Mouse (Mus musculus): ENCODE data around the gene Epor. TPM values are rescaled to one million over a fixed set of nuclear protein-coding genes. Genes with fewer than 3 reads are reported as not detected.

The Epor gene
- polyA plus RNA-seq, 1 experiment = 9.2 TPM

- no peak for DNase-seq
- TF ChIP-seq POLR2A (IDR thresholded peaks at IDR 0.05; ENCODE audit: borderline replicate concordance, insufficient read depth, low read length) (no peak), CTCF (IDR thresholded peaks at IDR 0.05; ENCODE audit: borderline replicate concordance, insufficient read depth, low read depth, low read length) (no peak)
- no peak overlapping the region for H3K27ac ChIP-seq (ENCODE audit: insufficient read depth, low read length)
- H3K27me3 ChIP-seq (ENCODE audit: control insufficient read depth, insufficient read depth, low read length) = no peaks in the 10 kb centered on the region
- H3K4me3 ChIP-seq (replicated peaks; ENCODE audit: insufficient read depth, low read depth, low read length) = no peak overlapping the region
- WGBS = 85% methylated on average over 3 of the region's 3 CpGs
- H3K4me1 ChIP-seq (ENCODE audit: control insufficient read depth, insufficient read depth, low read length) = peaks cover 14% of the 10 kb centered on the region
These were observed 38.3 kb downstream of the Epor start for GRCm38 (mm10) chr9:21925034-21925433.

- WGBS = 49% methylated on average over 6 of the region's 6 CpGs
- H3K4me1 ChIP-seq (ENCODE audit: control insufficient read depth, insufficient read depth, low read length) = peaks cover 14% of the 10 kb centered on the region
- DNase-seq = peak; percentile 68 to 78
- H3K27me3 ChIP-seq (ENCODE audit: control insufficient read depth, insufficient read depth, low read length) = no peaks in the 10 kb centered on the region
- H3K4me3 ChIP-seq (replicated peaks; ENCODE audit: insufficient read depth, low read depth, low read length) = no peak overlapping the region
- no peak overlapping the region for H3K27ac ChIP-seq (ENCODE audit: insufficient read depth, low read length)
- TF ChIP-seq CTCF (IDR thresholded peaks at IDR 0.05; ENCODE audit: borderline replicate concordance, insufficient read depth, low read depth, low read length) (no peak), POLR2A (IDR thresholded peaks at IDR 0.05; ENCODE audit: borderline replicate concordance, insufficient read depth, low read length) (no peak)
These were observed 39.2 kb downstream of the Epor start for GRCm38 (mm10) chr9:21924099-21924493.

GRCm38 (mm10) chr9:21923490-21924098 lies 39.7 kb downstream of the Epor start:
- no peaks in the 10 kb centered on the region for H3K27me3 ChIP-seq (ENCODE audit: control insufficient read depth, insufficient read depth, low read length)
- H3K4me3 ChIP-seq (replicated peaks; ENCODE audit: insufficient read depth, low read depth, low read length) = no peak overlapping the region
- 78% methylated on average over 3 of the region's 3 CpGs for WGBS
- no peak overlapping the region for H3K27ac ChIP-seq (ENCODE audit: insufficient read depth, low read length)
- no peak for DNase-seq
- TF ChIP-seq CTCF (IDR thresholded peaks at IDR 0.05; ENCODE audit: borderline replicate concordance, insufficient read depth, low read depth, low read length) = no peak
- TF ChIP-seq POLR2A (IDR thresholded peaks at IDR 0.05; ENCODE audit: borderline replicate concordance, insufficient read depth, low read length) = no peak
- H3K4me1 ChIP-seq (ENCODE audit: control insufficient read depth, insufficient read depth, low read length) = peaks cover 14% of the 10 kb centered on the region

- DNase-seq = no peak
- TF ChIP-seq CTCF (IDR thresholded peaks at IDR 0.05; ENCODE audit: borderline replicate concordance, insufficient read depth, low read depth, low read length) (no peak), POLR2A (IDR thresholded peaks at IDR 0.05; ENCODE audit: borderline replicate concordance, insufficient read depth, low read length) (no peak)
- H3K4me1 ChIP-seq (ENCODE audit: control insufficient read depth, insufficient read depth, low read length) = peaks cover 14% of the 10 kb centered on the region
- H3K27ac ChIP-seq (ENCODE audit: insufficient read depth, low read length) = no peak overlapping the region
- H3K4me3 ChIP-seq (replicated peaks; ENCODE audit: insufficient read depth, low read depth, low read length) = no peak overlapping the region
- WGBS = 89% methylated on average over 4 of the region's 4 CpGs
- no peaks in the 10 kb centered on the region for H3K27me3 ChIP-seq (ENCODE audit: control insufficient read depth, insufficient read depth, low read length)
These were observed 40.3 kb downstream of the Epor start for GRCm38 (mm10) chr9:21923036-21923435.

- no peak for DNase-seq
- Histone ChIP-seq H3K4me3 (replicated peaks; ENCODE audit: insufficient read depth, low read depth, low read length) (peak overlapping the region; percentile 67), H3K27me3 (ENCODE audit: control insufficient read depth, insufficient read depth, low read length) (no peaks in the 10 kb centered on the region), H3K27ac (ENCODE audit: insufficient read depth, low read length) (no peak overlapping the region), H3K4me1 (ENCODE audit: control insufficient read depth, insufficient read depth, low read length) (peaks cover under 1% of the 10 kb centered on the region; the same call in 1 of the 2 replicates)
- no peak for TF ChIP-seq POLR2A (IDR thresholded peaks at IDR 0.05; ENCODE audit: borderline replicate concordance, insufficient read depth, low read length)
- TF ChIP-seq CTCF (IDR thresholded peaks at IDR 0.05; ENCODE audit: borderline replicate concordance, insufficient read depth, low read depth, low read length) = no peak
- 17% methylated on average over 5 of the region's 5 CpGs for WGBS
These were observed 44.5 kb downstream of the Epor start for GRCm38 (mm10) chr9:21918692-21919384.

GRCm38 (mm10) chr9:21918035-21918592 lies 45.2 kb downstream of the Epor start, which contains the start of gene Rab3d:
TSS of gene Rab3d (minus strand) at chr9:21918192.
- peak; percentile 87 to 88 for DNase-seq
- Histone ChIP-seq H3K27ac (ENCODE audit: insufficient read depth, low read length) (peak within 1 kb of the TSS; percentile 68; the same call in 1 of the 2 replicates), H3K4me3 (replicated peaks; ENCODE audit: insufficient read depth, low read depth, low read length) (peak within 1 kb of the TSS; percentile 67), H3K4me1 (ENCODE audit: control insufficient read depth, insufficient read depth, low read length) (no peaks in the 10 kb centered on the region), H3K27me3 (ENCODE audit: control insufficient read depth, insufficient read depth, low read length) (no peaks in the 10 kb centered on the region)
- WGBS = under 1% methylated on average over 36 of the region's 36 CpGs
- TF ChIP-seq CTCF (IDR thresholded peaks at IDR 0.05; ENCODE audit: borderline replicate concordance, insufficient read depth, low read depth, low read length) = no peak
- peak; percentile 46; the same call in 1 of the 2 replicates for TF ChIP-seq POLR2A (IDR thresholded peaks at IDR 0.05; ENCODE audit: borderline replicate concordance, insufficient read depth, low read length)

GRCm38 (mm10) chr9:21917493-21918034 lies 45.7 kb downstream of the Epor start:
- Histone ChIP-seq H3K27me3 (ENCODE audit: control insufficient read depth, insufficient read depth, low read length) (no peaks in the 10 kb centered on the region), H3K27ac (ENCODE audit: insufficient read depth, low read length) (peak overlapping the region; percentile 68; the same call in 1 of the 2 replicates), H3K4me1 (ENCODE audit: control insufficient read depth, insufficient read depth, low read length) (no peaks in the 10 kb centered on the region), H3K4me3 (replicated peaks; ENCODE audit: insufficient read depth, low read depth, low read length) (peak overlapping the region; percentile 67)
- DNase-seq = no peak
- TF ChIP-seq CTCF (IDR thresholded peaks at IDR 0.05; ENCODE audit: borderline replicate concordance, insufficient read depth, low read depth, low read length) (no peak), POLR2A (IDR thresholded peaks at IDR 0.05; ENCODE audit: borderline replicate concordance, insufficient read depth, low read length) (no peak)
- WGBS = 2% methylated on average over 35 of the region's 35 CpGs
